Mouse (Mus musculus): Measurements from ENCODE around the gene Rai14. TPM values are rescaled to one million over a fixed set of nuclear protein-coding genes. Genes with fewer than 3 reads are reported as not detected.

The Rai14 gene
- total RNA-seq, 2 experiments from 2014 or later, result 1.6 to 2.5 TPM

GRCm38 (mm10) chr15:10721259-10721781 is 6.9 kb upstream of the Rai14 start:
- no peak for ATAC-seq (ENCODE audit: poor library complexity, severe bottlenecking)

- ATAC-seq (ENCODE audit: poor library complexity, severe bottlenecking), result no peak
Observed at GRCm38 (mm10) chr15:10720671-10721070, 6.2 kb upstream of the Rai14 start.

- no peak for ATAC-seq (ENCODE audit: poor library complexity, severe bottlenecking)
Observed at GRCm38 (mm10) chr15:10720188-10720587, 5.8 kb upstream of the Rai14 start.

- no peak for ATAC-seq (ENCODE audit: poor library complexity, severe bottlenecking)
Observed at GRCm38 (mm10) chr15:10719511-10719910, 5.1 kb upstream of the Rai14 start.

GRCm38 (mm10) chr15:10718763-10719162 is 4.3 kb upstream of the Rai14 start:
- ATAC-seq (ENCODE audit: poor library complexity, severe bottlenecking), result no peak

- no peak for ATAC-seq (ENCODE audit: poor library complexity, severe bottlenecking)
Observed at GRCm38 (mm10) chr15:10717284-10717683, 2.9 kb upstream of the Rai14 start.

GRCm38 (mm10) chr15:10715966-10716365 is 1.5 kb upstream of the Rai14 start:
- ATAC-seq (ENCODE audit: poor library complexity, severe bottlenecking), result no peak

- peak; percentile 22; the same call in 1 of the 2 replicates for ATAC-seq (ENCODE audit: poor library complexity, severe bottlenecking)
Observed at GRCm38 (mm10) chr15:10715139-10715505, 698 bp upstream of the Rai14 start.

GRCm38 (mm10) chr15:10713626-10714316 is 653 bp downstream of the Rai14 start:
- no peak for ATAC-seq (ENCODE audit: poor library complexity, severe bottlenecking)

- no peak for ATAC-seq (ENCODE audit: poor library complexity, severe bottlenecking)
Observed at GRCm38 (mm10) chr15:10713181-10713625, 1.2 kb downstream of the Rai14 start.

- no peak for ATAC-seq (ENCODE audit: poor library complexity, severe bottlenecking)
Observed at GRCm38 (mm10) chr15:10712288-10712687, 2.1 kb downstream of the Rai14 start.

GRCm38 (mm10) chr15:10711231-10711630 is 3.2 kb downstream of the Rai14 start:
- ATAC-seq (ENCODE audit: poor library complexity, severe bottlenecking), result no peak

- ATAC-seq (ENCODE audit: poor library complexity, severe bottlenecking), result no peak; the same call in 1 of the 2 replicates
Observed at GRCm38 (mm10) chr15:10708591-10709272, 5.7 kb downstream of the Rai14 start.

- no peak for ATAC-seq (ENCODE audit: poor library complexity, severe bottlenecking)
Observed at GRCm38 (mm10) chr15:10707109-10707508, 7.3 kb downstream of the Rai14 start.

GRCm38 (mm10) chr15:10706414-10706813 is 8.0 kb downstream of the Rai14 start:
- ATAC-seq (ENCODE audit: poor library complexity, severe bottlenecking), result no peak

- no peak for ATAC-seq (ENCODE audit: poor library complexity, severe bottlenecking)
Observed at GRCm38 (mm10) chr15:10705752-10706151, 8.7 kb downstream of the Rai14 start.

- ATAC-seq (ENCODE audit: poor library complexity, severe bottlenecking), result no peak
Observed at GRCm38 (mm10) chr15:10704328-10704727, 10.1 kb downstream of the Rai14 start.

- ATAC-seq (ENCODE audit: poor library complexity, severe bottlenecking), result no peak
Observed at GRCm38 (mm10) chr15:10701571-10701970, 12.9 kb downstream of the Rai14 start.

GRCm38 (mm10) chr15:10700891-10701466 is 13.4 kb downstream of the Rai14 start:
- no peak for ATAC-seq (ENCODE audit: poor library complexity, severe bottlenecking)

GRCm38 (mm10) chr15:10696478-10697234 is 17.8 kb downstream of the Rai14 start:
- ATAC-seq (ENCODE audit: poor library complexity, severe bottlenecking), result no peak

- no peak for ATAC-seq (ENCODE audit: poor library complexity, severe bottlenecking)
Observed at GRCm38 (mm10) chr15:10692627-10693026, 21.8 kb downstream of the Rai14 start.
